Mouse (Mus musculus) monocyte, adult 2 months (primary cell): ENCODE data around the gene Zfp580.
A peak's percentile ranks its signal among the peaks of the same experiment; 100 is the strongest.

Experiments used
- DNase-seq, 2 experiments: peaks; one replicate each; pipeline ENCODE4 v3.0.0; 2022; ENCODE audit warnings: low spot score in 2 of 2, low read depth in 1 of 2

Gene Zfp580

DNA sequence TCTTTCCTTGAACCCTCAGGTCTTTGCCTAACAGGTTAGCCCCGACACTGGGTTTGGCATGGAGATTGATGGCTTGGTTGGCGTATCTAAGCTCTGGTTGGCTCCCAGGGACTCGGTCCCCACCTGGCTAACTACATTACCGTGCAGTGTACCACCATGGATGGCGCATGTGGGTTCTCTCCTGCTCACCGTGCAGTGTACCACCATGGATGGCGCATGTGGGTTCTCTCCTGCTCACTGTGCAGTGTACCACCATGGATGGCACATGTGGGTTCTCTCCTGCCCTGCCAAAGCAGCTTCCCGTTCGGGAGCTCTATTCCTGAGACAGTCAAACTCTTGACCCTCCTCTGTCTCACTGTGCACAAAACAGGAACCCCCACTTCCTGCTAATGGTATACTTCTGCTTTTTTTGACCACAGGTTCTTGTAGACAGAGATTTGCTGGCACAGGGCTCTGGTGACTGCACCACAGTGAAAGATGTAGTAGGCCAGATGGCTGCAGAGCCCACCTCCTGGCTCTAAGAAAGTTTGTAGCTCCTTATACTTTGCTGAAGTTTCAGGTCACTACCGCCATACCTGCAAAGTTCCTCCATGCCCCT, 49.8 kb downstream of the Zfp580 start:
- DNase-seq, result peak; percentile 51 to 61

DNA sequence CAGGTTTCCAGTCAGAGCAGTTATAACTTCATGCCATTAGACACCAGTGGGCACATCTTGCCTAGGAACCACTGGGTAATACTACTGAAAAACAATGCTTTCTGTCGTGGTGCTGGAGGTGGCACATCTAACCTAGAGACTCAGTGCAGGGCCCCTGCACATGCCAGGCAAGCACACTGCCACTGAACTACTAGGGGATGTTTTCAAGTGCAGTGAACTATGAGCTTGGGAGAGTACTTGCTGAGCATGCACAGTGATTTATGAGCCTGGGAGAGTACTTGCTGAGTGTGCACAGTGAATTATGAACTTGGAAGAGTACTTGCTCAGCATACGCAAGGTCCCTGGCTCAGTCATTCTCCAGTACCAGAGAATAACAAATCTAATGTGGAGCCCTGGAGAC, 51.2 kb downstream of the Zfp580 start:
- no peak for DNase-seq
